Mouse (Mus musculus) inflammation-experienced regulatory T-cells, adult 6 months (primary cell): ENCODE measurements around the gene Vsig2. TPM values are rescaled to one million over a fixed set of nuclear protein-coding genes. Genes with fewer than 3 reads are reported as not detected.

ENCODE experiments used
- ATAC-seq: one replicate; pipeline ENCODE4 v1.8.0; 2017
- polyA plus RNA-seq, 3 experiments: library from polyadenylated mRNA; unstranded; fragments of 100-300 nt; shearing (Covaris generic); gene quantifications; one replicate each; pipeline ENCODE4 v1.2.1; 2017

Vsig2 gene
- polyA plus RNA-seq, 3 experiments from 2014 or later, result 0.54 TPM; not detected in 2

DNA sequence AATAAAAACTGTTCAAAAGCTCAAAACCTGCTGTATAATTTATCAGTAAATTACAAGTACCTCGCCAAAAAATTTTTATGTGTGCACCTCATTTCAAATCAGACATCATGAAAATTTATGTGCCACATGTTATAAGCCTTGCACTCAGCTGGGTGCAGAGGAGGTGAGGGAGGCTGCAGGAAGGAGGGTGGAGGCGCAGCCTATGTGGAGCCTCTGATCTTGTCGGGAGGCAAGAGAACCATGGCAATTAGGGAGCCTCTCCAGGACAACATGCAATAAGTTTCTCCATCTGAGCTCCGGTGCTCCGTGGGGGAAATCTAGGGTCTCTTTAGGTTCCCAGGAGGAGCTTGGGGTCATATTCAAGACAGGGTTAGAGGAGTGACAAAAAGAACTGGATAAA is 28.4 kb downstream of the Vsig2 start:
- ATAC-seq, result no peak

DNA sequence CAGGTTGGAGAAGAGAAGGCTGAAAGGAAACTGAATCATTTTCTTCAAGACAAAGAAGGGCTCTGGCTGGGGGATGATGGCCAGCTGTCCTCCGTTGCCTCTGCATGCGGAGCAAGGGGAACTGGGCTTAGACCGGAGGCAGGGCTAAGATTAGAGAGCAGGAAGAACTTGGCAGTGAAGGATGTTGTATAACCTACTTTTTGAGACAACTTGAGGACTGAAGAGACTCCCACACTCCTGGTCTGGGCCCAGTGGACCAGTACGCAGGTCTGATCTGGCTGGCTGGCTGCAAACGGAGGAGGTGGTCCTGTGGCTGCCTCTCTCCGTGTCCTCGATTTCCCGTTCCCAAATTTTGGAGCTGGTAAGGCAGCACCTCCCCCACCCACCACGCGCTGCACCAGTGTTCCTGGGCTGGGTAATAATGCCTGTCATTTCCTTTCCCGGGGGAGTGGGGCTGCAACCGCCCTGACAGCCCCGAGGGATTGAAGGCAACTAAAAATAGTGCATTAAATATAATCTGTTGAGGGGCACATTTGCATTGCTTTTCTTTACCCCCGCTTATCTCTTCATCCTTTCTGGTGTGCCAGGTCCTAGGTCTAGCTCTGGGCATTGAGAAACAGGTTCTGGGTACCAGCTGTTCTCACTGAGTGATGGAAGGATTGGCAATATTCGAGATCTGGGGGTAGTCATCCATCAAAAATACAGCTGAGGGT is 29.0 kb downstream of the Vsig2 start:
- no peak for ATAC-seq

- ATAC-seq, result no peak
Measured at GRCm38 (mm10) chr9:37568605-37569214, 29.7 kb downstream of the Vsig2 start.

- ATAC-seq, result no peak
Measured at GRCm38 (mm10) chr9:37569231-37569835, 30.3 kb downstream of the Vsig2 start.

DNA sequence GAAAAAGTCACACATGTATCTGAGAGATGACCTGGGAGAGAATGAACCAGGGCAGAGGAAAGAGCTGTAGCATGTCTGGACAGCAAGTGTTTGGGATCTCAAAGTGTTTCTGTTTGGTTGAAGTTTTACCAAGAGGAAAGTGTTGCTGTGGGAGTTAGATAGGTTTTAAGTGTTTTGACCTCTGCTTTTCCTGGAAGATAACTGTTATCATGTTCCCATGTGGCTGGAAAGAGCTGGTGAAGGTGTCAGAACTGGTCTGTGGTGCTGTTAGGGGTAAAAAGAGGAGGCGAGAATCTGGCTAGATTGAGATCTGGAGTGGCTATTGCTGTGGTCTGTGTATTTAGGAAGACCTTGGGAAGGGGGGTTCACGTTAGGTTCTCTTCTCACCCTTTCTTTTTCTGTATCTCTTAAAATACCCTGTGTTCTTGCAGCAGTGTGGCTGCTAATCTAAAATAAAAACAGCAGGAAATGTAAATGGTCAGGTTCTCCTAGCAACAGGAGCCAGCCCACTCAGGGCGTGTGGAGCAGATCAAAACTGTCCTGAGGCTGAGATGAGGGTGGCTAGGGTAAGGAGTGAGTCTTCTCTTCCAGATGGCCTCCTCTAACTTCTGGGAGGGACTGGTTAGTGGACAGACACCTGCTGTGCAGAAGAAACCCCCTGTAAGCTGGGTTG is 33.3 kb downstream of the Vsig2 start:
- no peak for ATAC-seq

DNA sequence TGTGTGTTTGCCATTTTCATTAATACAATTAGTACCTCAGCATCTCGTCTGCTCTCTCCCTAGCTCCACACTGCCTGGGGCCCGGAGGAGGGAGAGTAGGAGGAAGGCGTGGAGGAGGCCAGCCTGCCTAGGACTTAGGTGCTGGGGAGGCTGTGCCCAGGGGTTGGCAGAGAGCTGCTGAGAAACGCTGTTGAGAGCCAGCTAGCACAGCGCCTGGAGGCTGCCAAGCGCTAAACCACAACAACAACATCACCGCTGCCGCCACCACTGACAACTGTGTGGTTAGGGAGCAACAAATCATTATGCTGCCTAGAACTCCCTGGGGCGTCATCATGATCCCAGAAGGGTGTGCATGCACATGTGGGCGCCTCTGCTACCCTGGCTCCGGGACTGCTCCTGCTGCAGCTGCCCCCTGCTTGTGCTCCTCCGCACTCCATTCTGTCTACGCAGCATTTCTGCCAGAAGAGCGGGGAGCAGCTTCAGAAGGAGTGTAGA is 37.4 kb downstream of the Vsig2 start:
- no peak for ATAC-seq

- ATAC-seq, result no peak
Measured at GRCm38 (mm10) chr9:37583594-37583993, 44.5 kb downstream of the Vsig2 start.

GRCm38 (mm10) chr9:37586718-37587117 is 47.7 kb downstream of the Vsig2 start:
- ATAC-seq, result no peak

GRCm38 (mm10) chr9:37590381-37590780 is 51.3 kb downstream of the Vsig2 start:
- ATAC-seq, result no peak

GRCm38 (mm10) chr9:37592025-37592424 is 53.0 kb downstream of the Vsig2 start:
- no peak for ATAC-seq

DNA sequence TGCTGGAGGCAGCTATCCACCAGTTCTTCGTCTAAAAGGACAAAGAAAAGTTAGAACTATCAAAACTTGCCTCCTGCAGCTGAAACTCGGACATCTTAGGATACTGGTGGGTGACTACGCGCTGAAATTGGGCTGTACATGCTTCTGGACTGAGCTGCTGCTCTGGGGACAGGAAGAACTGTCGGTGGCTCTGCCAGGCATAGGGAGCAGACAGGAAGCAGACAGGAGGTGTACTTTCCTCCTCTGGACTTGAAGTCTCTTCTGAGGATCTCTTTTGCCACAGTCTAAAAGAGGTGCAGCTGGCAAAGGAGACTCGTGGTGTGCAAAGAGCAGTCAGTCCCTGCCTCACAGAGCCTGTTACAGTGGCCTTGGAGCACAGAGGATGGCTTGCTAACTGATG is 53.6 kb downstream of the Vsig2 start:
- ATAC-seq, result no peak

GRCm38 (mm10) chr9:37593690-37594089 is 54.6 kb downstream of the Vsig2 start:
- no peak for ATAC-seq

Other genes starting within 250 kb of the Vsig2 start
- gene Ccdc15, start 190.8 kb upstream of the Vsig2 start, polyA plus RNA-seq, result 1 to 10 TPM; 7.0 to 9.2 (median 8.5) TPM
- gene Hepacam, start 171.9 kb upstream of the Vsig2 start, polyA plus RNA-seq, result not detected
- not detected for gene Robo4, start 137.4 kb upstream of the Vsig2 start, polyA plus RNA-seq
- gene Robo3, start 106.0 kb upstream of the Vsig2 start, polyA plus RNA-seq, result not detected
- 10 to 100 TPM in 2 of 3 experiments, 1 to 10 TPM in 1; 5.3 to 16.0 (median 11.6) TPM for gene Msantd2, start 49.9 kb upstream of the Vsig2 start, polyA plus RNA-seq
- under 1 TPM in 1 of 3 experiments, not detected in 2; 0.69 TPM for gene Esam, start 11.2 kb upstream of the Vsig2 start, polyA plus RNA-seq
- gene Nrgn, start 13.6 kb downstream of the Vsig2 start, polyA plus RNA-seq, result 10 to 100 TPM in 1 of 3 experiments, under 1 TPM in 1, not detected in 1; 0.58 to 21.3 TPM
- gene Siae, start 16.4 kb downstream of the Vsig2 start, polyA plus RNA-seq, result 10 to 100 TPM; 11.7 to 19.8 (median 13.9) TPM
- 1 to 10 TPM in 2 of 3 experiments, not detected in 1; 1.2 to 1.4 TPM for gene Spa17, start 74.5 kb downstream of the Vsig2 start, polyA plus RNA-seq
- 100 to 1,000 TPM; 190 to 216 (median 204) TPM for gene Tbrg1, start 118.1 kb downstream of the Vsig2 start, polyA plus RNA-seq
- gene Panx3, start 130.0 kb downstream of the Vsig2 start, polyA plus RNA-seq, result not detected
- gene Olfr160, start 177.0 kb downstream of the Vsig2 start, polyA plus RNA-seq, result not detected
- not detected for gene Olfr874, start 205.9 kb downstream of the Vsig2 start, polyA plus RNA-seq
- gene Olfr875, start 232.6 kb downstream of the Vsig2 start, polyA plus RNA-seq, result not detected